Mouse (Mus musculus) cerebellum, postnatal 10 days (tissue): ENCODE data around the gene Castor1.
A peak's percentile ranks its signal among the peaks of the same experiment; 100 is the strongest.

ENCODE experiments used
- DNase-seq, 2 experiments: peaks; one replicate each; pipeline ENCODE4 v3.0.0; 2021; ENCODE audit warnings: mixed read lengths in 2 of 2

Gene Castor1

DNA sequence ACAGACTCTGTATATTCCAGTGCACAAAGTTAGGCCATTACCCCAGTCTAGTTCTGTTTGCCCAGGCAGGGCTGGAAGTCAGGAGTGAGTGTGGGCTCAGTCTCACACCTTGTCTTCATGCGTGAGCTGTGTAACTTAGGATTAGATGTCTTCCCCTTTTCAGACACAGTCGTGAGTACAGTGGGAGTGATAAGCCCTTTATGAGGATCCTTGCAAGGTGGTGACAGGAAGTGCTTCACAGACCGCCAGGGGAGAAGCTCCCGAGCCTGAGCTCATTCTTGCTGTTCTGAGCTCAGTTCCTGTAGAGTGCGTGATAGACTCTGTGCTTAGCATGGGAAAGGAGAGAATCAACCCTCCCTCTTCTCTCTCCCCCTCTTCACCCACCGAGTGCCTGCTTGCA, 11.5 kb upstream of the Castor1 start:
- DNase-seq: no peak

GRCm38 (mm10) chr11:4207655-4208054, 10.4 kb upstream of the Castor1 start:
- DNase-seq: no peak

- DNase-seq: no peak
Observed at GRCm38 (mm10) chr11:4209556-4209955, 8.5 kb upstream of the Castor1 start.

- DNase-seq: no peak
Observed at GRCm38 (mm10) chr11:4210786-4211185, 7.2 kb upstream of the Castor1 start.

- DNase-seq: no peak
Observed at GRCm38 (mm10) chr11:4213107-4213506, 4.9 kb upstream of the Castor1 start.

DNA sequence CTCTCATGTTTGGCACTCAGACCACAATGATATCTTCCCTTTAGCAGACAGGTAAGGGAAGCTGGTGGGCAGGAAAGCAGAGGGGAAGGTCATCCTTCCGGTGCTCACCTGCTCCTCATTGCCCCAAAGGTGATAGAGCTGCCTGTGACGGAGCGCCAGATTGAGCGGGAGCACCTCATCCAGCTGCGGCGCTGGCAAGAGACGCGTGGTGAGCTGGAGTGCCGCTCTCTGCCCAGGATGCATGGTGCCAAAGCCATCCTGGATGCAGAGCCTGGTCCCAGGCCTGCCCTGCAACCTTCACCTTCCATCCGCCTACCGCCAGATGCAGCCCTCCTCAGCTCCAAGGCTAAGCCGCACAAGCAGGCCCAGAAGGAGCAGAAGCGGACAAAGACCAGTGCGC, 3.5 kb upstream of the Castor1 start:
- DNase-seq: no peak

- DNase-seq: no peak
Observed at GRCm38 (mm10) chr11:4215061-4215460, 3.0 kb upstream of the Castor1 start.

- DNase-seq: no peak
Observed at GRCm38 (mm10) chr11:4216248-4217000, 1.6 kb upstream of the Castor1 start.

- DNase-seq: no peak
Observed at GRCm38 (mm10) chr11:4218637-4219036, 612 bp downstream of the Castor1 start.

DNA sequence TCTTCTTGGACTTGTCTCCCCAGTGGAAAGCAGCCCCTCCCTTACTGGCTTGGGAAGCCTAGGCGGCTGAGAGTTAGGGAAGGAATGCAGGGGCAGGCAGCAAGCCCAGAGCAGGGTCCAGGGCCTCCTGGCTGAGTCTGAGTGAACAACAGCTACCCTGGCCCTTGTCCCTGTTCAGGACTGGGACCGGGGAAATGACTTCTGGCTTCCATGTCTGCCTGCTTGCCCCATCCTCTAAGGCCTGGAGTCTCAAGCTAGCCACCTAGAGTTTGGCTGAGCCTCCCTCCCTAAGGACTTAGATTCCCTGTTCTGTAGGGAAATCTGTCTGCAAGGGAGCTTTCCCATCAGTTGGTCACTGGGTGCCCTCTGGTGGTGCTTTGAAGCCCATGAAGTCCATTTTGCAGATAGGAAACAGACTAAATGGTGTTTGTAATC, 1.3 kb downstream of the Castor1 start:
- peak; percentile 78 to 80 for DNase-seq

DNA sequence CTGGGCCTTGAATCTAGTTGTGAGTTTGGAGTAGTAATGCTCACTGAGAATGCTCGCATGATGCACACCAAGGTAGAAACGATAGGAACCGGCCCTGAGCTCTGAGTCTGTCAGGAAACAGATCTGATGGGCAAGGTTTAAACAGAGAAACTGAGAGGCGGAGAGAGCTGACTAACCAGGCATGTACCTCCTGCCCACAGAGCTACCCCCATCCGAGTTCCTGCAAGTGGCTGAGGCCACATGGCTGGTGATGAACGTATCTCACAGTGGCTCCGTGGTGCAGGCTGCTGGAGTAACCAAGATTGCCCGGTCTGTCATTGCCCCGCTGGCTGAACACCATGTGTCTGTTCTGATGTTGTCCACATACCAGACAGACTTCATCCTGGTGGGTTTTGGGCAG, 1.9 kb downstream of the Castor1 start:
- DNase-seq: no peak

GRCm38 (mm10) chr11:4220443-4221400, 2.7 kb downstream of the Castor1 start:
- DNase-seq: peak; percentile 91 to 94

DNA sequence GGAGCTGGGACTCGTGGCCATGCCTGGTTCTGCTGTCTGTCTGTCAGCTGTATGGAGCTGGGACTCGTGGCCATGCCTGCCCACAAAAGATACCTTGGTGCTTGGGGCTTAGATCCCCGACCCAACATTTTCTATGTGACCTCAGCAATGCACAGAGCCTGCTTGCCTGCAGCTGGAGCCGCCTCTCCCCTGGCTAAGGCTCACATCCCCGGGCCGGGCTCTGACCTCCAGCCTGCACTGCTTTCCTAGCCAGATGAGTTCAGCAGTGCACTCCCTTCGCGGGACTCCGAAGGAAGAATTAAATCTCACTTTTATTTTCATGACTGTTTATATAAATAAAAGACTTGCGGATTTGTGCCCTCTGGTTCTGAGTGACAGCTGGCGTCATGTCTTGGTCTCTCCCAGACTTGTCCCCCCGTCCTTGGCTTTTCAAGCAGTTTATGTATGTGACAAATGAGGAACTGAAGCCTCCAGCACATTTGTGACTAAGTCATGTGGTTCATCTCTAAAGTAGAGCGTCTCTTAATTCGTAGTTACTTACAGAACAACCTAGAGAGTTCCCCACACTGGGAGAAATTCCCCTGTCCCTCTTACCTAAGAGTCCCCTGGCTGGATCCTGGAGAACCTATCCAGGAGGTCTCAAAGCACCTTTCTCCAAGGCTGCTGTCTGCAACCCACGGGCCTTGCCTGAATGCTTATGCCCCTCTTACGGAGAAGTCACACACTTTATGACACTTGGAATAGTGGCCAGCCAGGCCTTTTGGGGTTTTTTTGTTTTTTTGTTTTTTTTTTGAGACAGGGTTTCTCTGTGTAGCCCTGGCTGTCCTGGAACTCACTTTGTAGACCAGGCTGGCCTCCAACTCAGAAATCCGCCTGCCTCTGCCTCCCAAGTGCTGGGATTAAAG, 4.3 kb downstream of the Castor1 start:
- no peak for DNase-seq

DNA sequence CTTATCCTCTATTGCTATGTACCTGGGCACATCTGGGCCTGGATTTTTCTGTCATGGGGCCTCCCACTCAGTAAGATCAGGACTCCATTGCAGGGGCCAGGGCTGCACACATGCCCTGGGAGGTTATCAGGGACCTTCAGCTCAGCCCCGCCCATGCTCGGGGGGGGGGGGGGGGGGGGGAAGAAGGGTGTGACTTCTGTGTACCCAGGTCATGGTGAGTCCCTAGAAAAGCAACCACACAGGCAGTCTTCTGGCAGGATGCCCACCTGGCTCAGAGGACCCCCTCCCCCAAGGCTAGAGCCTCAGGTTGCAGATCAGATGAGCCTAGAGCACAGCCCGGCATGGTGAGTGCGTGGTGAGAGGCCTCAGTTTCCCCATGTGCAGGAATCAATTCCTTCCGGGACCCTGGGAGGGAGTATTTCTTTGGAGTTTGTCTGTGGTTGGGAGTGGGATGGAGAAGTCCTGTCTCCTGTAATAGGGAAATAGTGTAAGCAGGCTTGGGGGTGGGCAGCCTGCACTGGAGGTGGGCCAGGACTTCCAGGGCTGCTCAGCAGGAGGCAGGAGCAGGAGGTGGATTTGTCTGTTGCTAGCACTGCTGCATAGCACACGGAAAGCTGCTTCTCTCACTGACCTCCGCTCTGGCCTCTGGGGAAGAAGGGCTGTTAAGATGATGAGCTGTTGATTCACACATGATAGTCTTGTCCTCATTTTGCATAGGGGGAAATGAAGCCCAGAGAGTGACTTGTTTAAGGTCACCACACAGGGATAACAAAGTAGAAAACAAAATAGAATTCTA, 5.6 kb downstream of the Castor1 start:
- no peak for DNase-seq

GRCm38 (mm10) chr11:4224223-4224622, 6.2 kb downstream of the Castor1 start:
- DNase-seq: no peak

DNA sequence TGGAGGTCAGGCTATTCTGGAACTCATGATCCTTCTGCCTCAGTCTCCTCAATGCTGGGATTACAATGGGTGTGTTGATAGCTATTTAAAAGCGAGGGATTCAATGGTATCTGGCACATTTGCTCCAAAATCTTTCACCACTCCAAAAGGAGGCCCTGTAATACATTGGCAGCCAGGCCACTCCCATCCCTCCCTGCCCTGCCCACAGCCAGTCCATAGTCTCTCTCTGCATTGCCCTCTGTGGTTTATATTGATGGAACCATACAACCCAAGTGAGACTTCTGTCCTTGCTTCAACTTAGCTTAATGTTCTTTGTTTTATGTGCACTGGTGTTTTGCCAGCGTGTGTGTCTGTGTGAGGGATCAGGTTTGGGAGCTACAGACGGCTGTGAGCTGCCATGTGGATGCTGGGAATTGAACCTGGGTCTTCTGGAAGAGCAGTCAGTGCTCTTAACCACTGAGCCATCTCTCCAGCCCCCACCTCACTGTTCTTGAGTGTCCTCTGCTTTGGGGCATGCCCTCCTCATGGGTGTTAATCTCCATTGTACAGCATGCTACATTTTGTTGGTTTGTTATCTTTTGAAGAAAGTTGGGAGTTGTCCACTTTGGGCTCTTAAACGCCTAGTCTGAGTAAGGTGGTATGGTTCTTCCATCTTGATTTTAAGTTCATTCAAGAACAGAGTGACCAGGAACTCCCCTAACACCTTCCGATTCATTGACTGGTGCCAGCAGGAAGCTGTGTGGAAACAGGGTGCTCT, 8.7 kb downstream of the Castor1 start:
- DNase-seq: no peak

- DNase-seq: peak; percentile 95 to 96
Observed at GRCm38 (mm10) chr11:4228463-4228862, 10.4 kb downstream of the Castor1 start.

GRCm38 (mm10) chr11:4229841-4230240, 11.8 kb downstream of the Castor1 start:
- DNase-seq: no peak

GRCm38 (mm10) chr11:4231435-4231834, 13.4 kb downstream of the Castor1 start:
- no peak for DNase-seq

GRCm38 (mm10) chr11:4232644-4233043, 14.6 kb downstream of the Castor1 start:
- no peak for DNase-seq

GRCm38 (mm10) chr11:4235052-4235655, 17.1 kb downstream of the Castor1 start:
- DNase-seq: no peak
